Mouse (Mus musculus): ENCODE measurements around the gene Tsr3. TPM values are rescaled to one million over a fixed set of nuclear protein-coding genes. Genes with fewer than 3 reads are reported as not detected.

The Tsr3 gene
- 10 to 100 TPM; 16.7 to 22.5 TPM for total RNA-seq (2023)

DNA sequence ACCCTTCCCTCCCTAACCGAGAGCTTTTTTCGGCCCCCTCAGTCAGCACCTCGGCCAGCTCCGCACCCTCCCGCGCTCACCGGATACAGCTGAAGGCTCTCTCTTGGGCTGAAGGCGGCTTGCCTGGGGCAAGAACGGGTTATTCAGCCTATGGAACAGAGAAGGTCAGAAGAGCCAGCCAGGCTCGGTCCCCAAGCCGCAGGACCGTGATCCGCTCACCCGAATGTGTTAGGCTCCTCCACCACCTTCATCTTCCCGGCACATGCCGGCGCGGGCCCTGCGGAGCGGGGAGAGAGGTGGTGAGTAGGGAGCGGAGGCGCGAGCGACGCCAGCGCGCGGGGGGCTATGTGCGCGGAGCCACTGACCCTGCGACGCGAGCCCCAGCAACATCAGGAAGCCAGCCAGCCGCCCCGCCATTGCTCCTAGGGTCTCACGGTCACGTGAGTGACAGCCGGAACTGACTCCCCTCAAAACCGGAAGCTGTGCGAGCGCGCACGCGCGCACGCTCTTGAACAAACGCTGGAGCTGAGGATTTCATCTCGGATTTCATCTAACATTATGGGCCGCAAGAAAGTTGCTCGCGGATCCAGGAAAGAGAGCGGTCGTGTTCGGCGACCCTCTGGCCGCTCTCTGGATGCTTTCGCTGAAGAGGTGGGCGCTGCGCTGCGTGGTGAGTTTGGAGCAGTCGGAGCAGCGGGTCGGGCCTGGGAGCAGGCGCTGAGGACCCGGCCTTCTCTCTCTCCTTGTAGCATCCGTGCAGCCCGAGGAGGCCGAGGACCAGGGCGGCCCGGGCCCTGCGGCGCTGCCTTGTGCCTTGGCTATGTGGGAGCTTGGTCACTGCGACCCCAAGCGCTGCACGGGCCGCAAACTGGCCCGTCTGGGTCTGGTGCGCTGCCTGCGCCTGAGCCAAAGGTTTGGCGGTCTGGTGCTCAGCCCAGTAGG lies at the start of gene Tsr3, which contains the start of gene Gnptg:
Gene Tsr3 (plus strand): TSS at position 476 of the 942 bp plus-strand sequence.
Gene Gnptg (minus strand): TSS at position 430 of the 942 bp plus-strand sequence.

DNA sequence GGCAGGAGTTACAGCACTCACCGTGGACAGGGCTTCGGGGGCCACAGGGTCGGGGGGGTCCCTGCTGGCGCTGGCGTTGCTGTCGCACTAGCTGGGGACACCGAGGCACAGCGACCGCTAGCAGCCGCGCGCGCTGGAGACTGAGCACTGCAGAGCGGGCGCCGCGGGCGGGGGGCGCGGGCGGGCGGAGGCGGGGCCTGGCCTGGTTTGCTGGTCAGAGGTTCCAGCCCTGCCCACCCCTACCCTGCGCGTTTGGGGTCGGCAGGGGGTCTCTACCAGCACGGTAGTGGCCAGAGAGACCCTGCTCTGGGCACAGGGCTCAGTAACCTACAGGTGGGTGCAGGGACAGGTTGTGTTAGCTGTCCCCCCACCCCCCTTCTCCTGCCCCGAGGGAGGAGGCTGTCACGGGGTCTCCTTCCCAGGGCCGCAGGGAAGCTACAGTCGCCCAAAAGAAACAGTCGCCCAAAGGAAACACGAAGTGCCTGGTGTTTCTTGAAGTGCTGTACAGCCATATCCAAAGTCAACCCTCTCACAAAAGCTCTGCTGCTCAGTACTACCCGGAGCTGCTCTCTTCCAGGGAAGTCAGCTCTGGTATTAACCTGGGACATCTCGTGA lies 16.3 kb downstream of the Tsr3 start, which contains the start of gene Baiap3:
Gene Baiap3 (minus strand): TSS at position 225 of the 615 bp plus-strand sequence.

DNA sequence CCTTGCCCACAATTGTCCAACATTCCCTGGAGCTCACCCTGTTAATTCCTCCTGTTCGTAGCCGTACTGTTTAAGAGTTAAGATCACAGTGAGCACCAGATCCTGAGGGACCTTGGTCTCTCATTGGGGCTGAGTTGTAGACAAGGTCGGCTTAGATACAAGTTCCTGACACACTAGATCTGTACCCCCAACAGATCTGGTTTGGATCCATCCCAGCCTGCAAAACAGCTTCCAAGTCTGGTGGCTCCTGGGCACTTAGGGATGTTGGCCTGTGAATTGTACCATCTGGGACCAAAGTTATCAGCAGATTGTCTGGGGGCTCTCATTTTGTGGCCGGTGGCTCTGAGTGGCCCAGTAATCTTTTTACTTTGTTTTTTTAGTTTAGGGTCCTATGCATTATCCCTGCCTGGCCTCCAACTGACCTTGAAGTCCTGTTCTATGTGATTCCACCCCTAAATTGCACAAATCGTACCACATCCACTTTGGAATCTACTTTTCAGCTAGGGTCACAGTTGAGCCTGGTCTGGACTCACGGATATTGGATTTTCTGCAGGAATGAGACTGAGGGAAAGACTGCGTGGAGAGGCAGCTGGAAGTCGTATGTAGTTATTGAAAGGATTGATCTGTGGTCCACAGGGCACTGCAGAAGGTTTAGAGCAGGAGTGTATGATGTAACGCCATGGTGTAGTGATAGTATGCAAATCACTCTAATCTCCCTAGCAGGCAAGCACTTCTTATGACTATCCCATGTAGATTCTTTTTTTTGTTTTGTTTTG lies 34.8 kb downstream of the Tsr3 start, which contains the start of gene Ube2i:
Gene Ube2i (minus strand): TSS at position 52 of the 776 bp plus-strand sequence.

Other genes with a start within 250 kb of the Tsr3 start
- gene Cramp1l, start 224.4 kb upstream of the Tsr3 start, total RNA-seq (2023), result 10 to 100 TPM; 36.0 to 42.6 TPM
- 10 to 100 TPM; 63.5 to 65.4 TPM for gene Ift140, start 224.1 kb upstream of the Tsr3 start, total RNA-seq (2023)
- gene Tmem204, start 156.6 kb upstream of the Tsr3 start, total RNA-seq (2023), result not detected
- gene Telo2, start 124.2 kb upstream of the Tsr3 start, total RNA-seq (2023), result 10 to 100 TPM; 42.1 to 47.6 TPM
- not detected for gene Ptx4, start 119.4 kb upstream of the Tsr3 start, total RNA-seq (2023)
- 10 to 100 TPM; 39.5 to 41.6 TPM for gene Clcn7, start 106.8 kb upstream of the Tsr3 start, total RNA-seq (2023)
- gene Ccdc154, start 77.7 kb upstream of the Tsr3 start, total RNA-seq (2023), result under 1 TPM; 0.30 to 0.38 TPM
- not detected for gene Gm38655, start 64.7 kb upstream of the Tsr3 start, total RNA-seq (2023)
- 10 to 100 TPM; 17.6 to 19.4 TPM for gene BC003965, start 55.6 kb upstream of the Tsr3 start, total RNA-seq (2023)
- gene Unkl, start 51.8 kb upstream of the Tsr3 start, total RNA-seq (2023), result 10 to 100 TPM; 43.1 to 45.2 TPM
- gene Gnptg, start within 50 bp of the Tsr3 start, total RNA-seq (2023), result 10 to 100 TPM; 21.9 to 24.3 TPM
- gene Baiap3, start 16.2 kb downstream of the Tsr3 start, total RNA-seq (2023), result 1 to 10 TPM in 1 of 2 experiments, under 1 TPM in 1; 0.39 to 2.0 TPM
- gene Ube2i, start 34.5 kb downstream of the Tsr3 start, total RNA-seq (2023), result 100 to 1,000 TPM; 445 to 482 TPM
- gene Prss34, start 58.2 kb downstream of the Tsr3 start, total RNA-seq (2023), result not detected
- gene Prss28, start 68.5 kb downstream of the Tsr3 start, total RNA-seq (2023), result not detected
- not detected for gene Prss29, start 78.5 kb downstream of the Tsr3 start, total RNA-seq (2023)
- gene Tpsab1, start 105.4 kb downstream of the Tsr3 start, total RNA-seq (2023), result not detected
- gene Tpsb2, start 126.1 kb downstream of the Tsr3 start, total RNA-seq (2023), result not detected
- not detected for gene Tpsg1, start 129.1 kb downstream of the Tsr3 start, total RNA-seq (2023)
- gene Cacna1h, start 193.6 kb downstream of the Tsr3 start, total RNA-seq (2023), result 1 to 10 TPM; 5.6 to 5.7 TPM
- gene Tekt4, start 214.4 kb downstream of the Tsr3 start, total RNA-seq (2023), result not detected